Mouse (Mus musculus) forebrain, embryonic 10.5 days (tissue): ENCODE data around the gene Ptgr1. TPM values are rescaled to one million over a fixed set of nuclear protein-coding genes. Genes with fewer than 3 reads are reported as not detected.

ENCODE experiments used
- DNase-seq: peaks from one replicate; pipeline ENCODE4 v3.0.0-alpha.2; 2017; ENCODE audit warnings: low spot score; ENCODE audit errors: extremely low spot score
- H3K27ac ChIP-seq: fragments of 300-500 bp; sonication (generic); 2 replicates; pipeline ENCODE4 v1.5.1; 2016; ENCODE audit warnings: mild to moderate bottlenecking
- H3K27me3 ChIP-seq: fragments of 300-500 bp; sonication (generic); 2 replicates; pipeline ENCODE4 v1.6.1; 2016; ENCODE audit warnings: mild to moderate bottlenecking; ENCODE audit not compliant: poor library complexity, severe bottlenecking
- H3K36me3 ChIP-seq: fragments of 300-500 bp; sonication (generic); replicated peaks from 2 replicates; pipeline ENCODE4 v1.6.1; 2016; ENCODE audit warnings: mild to moderate bottlenecking, moderate library complexity
- H3K4me1 ChIP-seq: fragments of 300-500 bp; sonication (generic); 2 replicates; pipeline ENCODE4 v1.6.1; 2016
- H3K4me3 ChIP-seq: fragments of 300-500 bp; sonication (generic); 2 replicates; pipeline ENCODE4 v1.5.1; 2016; ENCODE audit warnings: mild to moderate bottlenecking, moderate library complexity
- H3K9me3 ChIP-seq: fragments of 300-500 bp; sonication (generic); 2 replicates; pipeline ENCODE4 v1.6.1; 2016; ENCODE audit warnings: mild to moderate bottlenecking, moderate library complexity
- WGBS: fragments of 180-500 bp; shearing (Covaris S2); methylation state at CpG from one replicate; pipeline ENCODE4 v1.1.7; 2016; 5-methylcytosine and 5-hydroxymethylcytosine counted together
- polyA plus RNA-seq: library from polyadenylated mRNA; unstranded; fragments of >200 nt; fragmentation: Nextera tagmentation; extraction: Ambion mirVana; gene quantifications from 2 replicates; pipeline ENCODE4 v1.2.1, GENCODE M21; 2016

The Ptgr1 gene
- polyA plus RNA-seq, 1 experiment from 2014 or later: 12.8 TPM

GRCm38 (mm10) chr4:58982806-58983205 is 4.1 kb downstream of the Ptgr1 start:
- H3K27me3 ChIP-seq: peaks cover 1% of the 10 kb centered on the region; the same call in 1 of the 2 replicates
- no peak overlapping the region for H3K27ac ChIP-seq
- 92% methylated on average over 8 of the region's 8 CpGs for WGBS
- peaks cover 16% of the 10 kb centered on the region for H3K4me1 ChIP-seq
- H3K4me3 ChIP-seq: no peak overlapping the region
- DNase-seq: no peak
- H3K9me3 ChIP-seq: no peaks in the 10 kb centered on the region
- H3K36me3 ChIP-seq: no peaks in the 10 kb centered on the region

DNA sequence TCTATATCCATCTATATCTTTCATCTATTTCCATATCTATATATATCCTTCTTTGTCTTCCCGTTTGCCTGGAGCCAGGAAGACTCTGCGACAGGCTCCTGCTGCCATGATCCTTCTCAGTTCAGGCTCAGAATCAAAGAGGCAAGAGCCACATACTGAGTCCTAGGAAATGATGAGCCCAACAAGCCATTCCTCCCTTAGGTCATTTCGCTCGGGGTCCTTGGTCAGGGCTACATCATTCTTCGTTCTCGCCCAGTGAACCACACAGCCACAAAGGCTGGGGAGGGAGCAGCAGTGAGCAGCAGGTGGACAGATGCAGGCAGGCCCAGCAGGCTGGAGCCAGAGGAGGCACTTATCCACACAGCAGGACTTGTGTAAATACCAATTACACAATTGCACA is 5.5 kb downstream of the Ptgr1 start:
- no peak for DNase-seq
- H3K27ac ChIP-seq: no peak overlapping the region
- H3K27me3 ChIP-seq: no peaks in the 10 kb centered on the region
- no peaks in the 10 kb centered on the region for H3K36me3 ChIP-seq
- 79% methylated on average over 6 of the region's 6 CpGs for WGBS
- H3K4me1 ChIP-seq: peaks cover 4% of the 10 kb centered on the region
- H3K9me3 ChIP-seq: no peaks in the 10 kb centered on the region
- no peak overlapping the region for H3K4me3 ChIP-seq

DNA sequence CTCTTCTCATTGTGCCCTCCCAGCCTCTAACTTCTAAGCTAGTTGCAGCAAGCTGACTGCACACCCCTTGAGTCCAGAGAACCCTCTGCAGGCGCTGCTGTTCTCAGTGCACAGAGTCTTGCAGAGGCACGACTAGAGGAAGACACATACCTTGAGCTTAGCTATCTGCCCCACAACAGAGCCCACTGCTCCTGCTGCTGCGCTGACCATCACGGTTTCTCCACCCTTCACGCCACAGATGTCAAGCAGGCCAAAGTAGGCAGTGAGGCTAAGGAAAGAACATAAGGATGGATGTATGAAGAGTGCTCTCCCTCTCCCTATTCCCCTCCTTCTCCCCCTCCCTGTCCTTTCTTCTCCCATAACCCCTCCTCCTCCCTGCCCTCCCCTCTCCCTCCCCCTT is 11.2 kb downstream of the Ptgr1 start:
- Histone ChIP-seq H3K4me1 (no peaks in the 10 kb centered on the region), H3K9me3 (no peaks in the 10 kb centered on the region), H3K4me3 (no peak overlapping the region), H3K27ac (no peak overlapping the region), H3K36me3 (peaks cover 8% of the 10 kb centered on the region; the same call in 1 of the 2 replicates), H3K27me3 (no peaks in the 10 kb centered on the region)
- 84% methylated on average over 5 of the region's 5 CpGs for WGBS
- no peak for DNase-seq

DNA sequence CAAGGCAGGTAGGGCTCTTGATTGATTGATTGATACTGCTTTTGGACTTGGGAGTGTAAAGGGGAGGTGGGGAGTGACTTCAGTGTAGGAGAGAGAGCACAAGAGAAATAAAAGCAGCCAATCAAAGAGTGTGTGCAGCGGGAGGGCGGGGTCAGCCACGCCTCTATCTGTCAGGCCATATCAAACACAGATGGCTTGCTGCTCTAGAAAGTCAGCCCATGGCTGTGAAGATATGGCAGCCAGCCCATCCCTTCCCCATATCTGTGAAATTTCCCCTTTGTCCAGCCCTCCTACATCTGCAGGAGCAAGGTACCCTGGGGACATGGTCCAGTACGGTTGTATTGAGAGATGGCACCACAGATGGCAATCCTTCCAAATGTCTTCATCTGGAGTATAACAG is 16.2 kb downstream of the Ptgr1 start:
- H3K27ac ChIP-seq: no peak overlapping the region

DNA sequence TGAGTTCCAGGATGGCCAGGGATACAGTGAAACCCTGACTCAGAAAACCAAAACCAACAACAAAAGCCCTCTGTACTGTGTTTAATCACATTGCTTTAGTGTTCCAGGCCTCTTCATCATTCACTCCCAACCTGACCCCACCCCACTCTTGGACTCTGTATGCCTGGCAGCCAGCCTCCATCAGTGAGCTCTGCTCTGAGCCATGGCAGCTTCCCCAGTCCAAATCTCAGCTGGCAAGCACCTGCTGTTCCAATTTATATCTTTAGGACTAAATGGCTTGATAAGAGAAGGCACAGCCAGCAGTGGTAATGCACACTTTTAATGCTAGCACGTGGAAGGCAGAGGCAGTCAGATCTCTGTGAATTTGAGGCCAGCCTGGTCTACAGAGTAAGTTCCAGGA is 21.8 kb downstream of the Ptgr1 start:
- 95% methylated on average over 1 of the region's 1 CpGs for WGBS
- H3K4me1 ChIP-seq: no peaks in the 10 kb centered on the region
- no peak overlapping the region for H3K27ac ChIP-seq
- H3K27me3 ChIP-seq: no peaks in the 10 kb centered on the region
- H3K9me3 ChIP-seq: no peaks in the 10 kb centered on the region
- DNase-seq: no peak
- no peaks in the 10 kb centered on the region for H3K36me3 ChIP-seq
- H3K4me3 ChIP-seq: no peak overlapping the region

More for the DNA sequence above, 16.2 kb downstream of the Ptgr1 start:
- Histone ChIP-seq H3K36me3 (peaks cover 8% of the 10 kb centered on the region; the same call in 1 of the 2 replicates), H3K4me1 (no peaks in the 10 kb centered on the region), H3K9me3 (no peaks in the 10 kb centered on the region), H3K4me3 (no peak overlapping the region), H3K27me3 (no peaks in the 10 kb centered on the region)
- 86% methylated on average over 4 of the region's 4 CpGs for WGBS
- no peak for DNase-seq

GRCm38 (mm10) chr4:58963271-58963670 is 23.6 kb downstream of the Ptgr1 start:
- Histone ChIP-seq H3K36me3 (no peaks in the 10 kb centered on the region), H3K27me3 (no peaks in the 10 kb centered on the region), H3K4me3 (no peak overlapping the region), H3K27ac (no peak overlapping the region), H3K4me1 (no peaks in the 10 kb centered on the region), H3K9me3 (no peaks in the 10 kb centered on the region)
- 96% methylated on average over 4 of the region's 4 CpGs for WGBS
- DNase-seq: no peak

GRCm38 (mm10) chr4:58961719-58962118 is 25.2 kb downstream of the Ptgr1 start:
- 94% methylated on average over 15 of the region's 15 CpGs for WGBS
- no peak for DNase-seq
- no peaks in the 10 kb centered on the region for H3K27me3 ChIP-seq
- no peak overlapping the region for H3K4me3 ChIP-seq
- H3K9me3 ChIP-seq: no peaks in the 10 kb centered on the region
- no peaks in the 10 kb centered on the region for H3K4me1 ChIP-seq
- peaks cover 11% of the 10 kb centered on the region for H3K36me3 ChIP-seq
- H3K27ac ChIP-seq: no peak overlapping the region

DNA sequence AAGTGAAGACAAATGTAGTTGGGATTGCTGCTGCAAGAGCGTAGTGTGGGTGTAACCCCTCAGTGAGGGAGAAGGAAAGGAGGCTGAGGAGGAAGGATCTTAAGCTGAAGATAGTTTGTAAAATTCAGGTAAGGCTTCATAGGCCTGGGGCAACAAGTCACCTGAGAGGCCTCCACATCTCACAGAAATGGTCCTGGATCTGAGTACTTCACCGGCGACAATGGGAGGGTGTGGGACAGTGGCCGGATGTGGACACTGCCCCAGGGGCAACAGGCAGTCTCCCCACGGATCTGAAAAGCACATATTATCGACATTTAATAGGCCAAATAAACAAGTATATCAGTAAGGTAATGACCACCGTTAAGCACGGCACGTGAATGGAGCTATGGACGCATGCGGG is 34.3 kb downstream of the Ptgr1 start:
- H3K36me3 ChIP-seq: peaks cover 18% of the 10 kb centered on the region
- no peak overlapping the region for H3K4me3 ChIP-seq
- WGBS: 93% methylated on average over 11 of the region's 11 CpGs
- no peak overlapping the region for H3K27ac ChIP-seq
- H3K4me1 ChIP-seq: no peaks in the 10 kb centered on the region
- H3K27me3 ChIP-seq: no peaks in the 10 kb centered on the region
- no peaks in the 10 kb centered on the region for H3K9me3 ChIP-seq
- no peak for DNase-seq

DNA sequence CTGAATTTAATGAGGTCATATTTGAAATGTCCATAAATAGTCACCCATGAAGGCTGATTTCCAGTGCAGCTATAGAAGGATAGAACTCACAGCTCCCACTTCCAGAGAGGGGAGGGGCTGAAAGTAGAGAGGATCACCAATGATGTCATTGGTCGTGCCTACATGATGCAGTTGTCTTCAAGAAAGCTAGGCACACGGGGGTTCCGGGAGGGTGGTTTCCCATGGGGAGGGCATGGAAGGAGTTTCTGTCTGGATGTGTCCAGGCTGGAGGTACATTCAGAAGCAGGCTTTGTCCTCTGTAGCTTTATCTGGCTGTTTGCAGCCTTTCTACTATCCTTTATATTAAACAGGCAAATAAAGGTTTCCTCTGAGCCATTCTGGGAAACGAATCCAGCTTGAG is 38.5 kb downstream of the Ptgr1 start:
- H3K4me3 ChIP-seq: no peak overlapping the region
- H3K9me3 ChIP-seq: no peaks in the 10 kb centered on the region
- H3K27ac ChIP-seq: no peak overlapping the region
- H3K27me3 ChIP-seq: peaks cover 15% of the 10 kb centered on the region
- H3K36me3 ChIP-seq: peaks cover 5% of the 10 kb centered on the region; the same call in 1 of the 2 replicates
- WGBS: 84% methylated on average over 4 of the region's 4 CpGs
- DNase-seq: no peak
- peaks cover 10% of the 10 kb centered on the region for H3K4me1 ChIP-seq

DNA sequence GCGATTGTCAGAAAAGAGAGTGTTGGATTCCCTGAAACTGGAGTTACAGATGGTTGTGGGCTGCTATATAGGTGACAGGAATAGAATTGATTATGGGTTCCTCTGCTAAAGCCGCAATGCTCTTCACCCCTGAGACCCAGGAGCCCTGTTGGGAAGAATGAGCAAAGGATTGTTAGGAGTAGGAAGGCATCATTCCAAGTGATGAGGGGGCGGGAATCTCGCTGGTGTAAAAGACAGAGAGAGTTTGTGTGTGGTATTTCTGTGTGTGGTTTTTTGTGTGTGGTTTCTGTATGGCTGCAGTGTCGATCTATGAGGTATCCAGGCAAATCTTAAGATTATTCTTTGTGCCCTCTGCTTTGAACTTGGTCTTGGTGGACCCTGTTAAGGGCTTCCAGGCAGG is 42.2 kb downstream of the Ptgr1 start:
- Histone ChIP-seq H3K36me3 (peaks cover under 1% of the 10 kb centered on the region; the same call in 1 of the 2 replicates), H3K27ac (no peak overlapping the region), H3K27me3 (peaks cover 20% of the 10 kb centered on the region), H3K9me3 (no peaks in the 10 kb centered on the region), H3K4me3 (peak overlapping the region; percentile 82; the same call in 1 of the 2 replicates), H3K4me1 (peaks cover 16% of the 10 kb centered on the region)
- DNase-seq: no peak
- WGBS: 71% methylated on average over 5 of the region's 5 CpGs

- Histone ChIP-seq H3K36me3 (no peaks in the 10 kb centered on the region; the same call in 1 of the 2 replicates), H3K4me1 (peaks cover 16% of the 10 kb centered on the region), H3K27me3 (peaks cover 20% of the 10 kb centered on the region), H3K9me3 (no peaks in the 10 kb centered on the region), H3K27ac (no peak overlapping the region; the same call in 1 of the 2 replicates), H3K4me3 (peak overlapping the region; percentile 82)
- 22% methylated on average over 6 of the region's 6 CpGs for WGBS
- DNase-seq: no peak
Observed at GRCm38 (mm10) chr4:58944206-58944553, 42.7 kb downstream of the Ptgr1 start.

DNA sequence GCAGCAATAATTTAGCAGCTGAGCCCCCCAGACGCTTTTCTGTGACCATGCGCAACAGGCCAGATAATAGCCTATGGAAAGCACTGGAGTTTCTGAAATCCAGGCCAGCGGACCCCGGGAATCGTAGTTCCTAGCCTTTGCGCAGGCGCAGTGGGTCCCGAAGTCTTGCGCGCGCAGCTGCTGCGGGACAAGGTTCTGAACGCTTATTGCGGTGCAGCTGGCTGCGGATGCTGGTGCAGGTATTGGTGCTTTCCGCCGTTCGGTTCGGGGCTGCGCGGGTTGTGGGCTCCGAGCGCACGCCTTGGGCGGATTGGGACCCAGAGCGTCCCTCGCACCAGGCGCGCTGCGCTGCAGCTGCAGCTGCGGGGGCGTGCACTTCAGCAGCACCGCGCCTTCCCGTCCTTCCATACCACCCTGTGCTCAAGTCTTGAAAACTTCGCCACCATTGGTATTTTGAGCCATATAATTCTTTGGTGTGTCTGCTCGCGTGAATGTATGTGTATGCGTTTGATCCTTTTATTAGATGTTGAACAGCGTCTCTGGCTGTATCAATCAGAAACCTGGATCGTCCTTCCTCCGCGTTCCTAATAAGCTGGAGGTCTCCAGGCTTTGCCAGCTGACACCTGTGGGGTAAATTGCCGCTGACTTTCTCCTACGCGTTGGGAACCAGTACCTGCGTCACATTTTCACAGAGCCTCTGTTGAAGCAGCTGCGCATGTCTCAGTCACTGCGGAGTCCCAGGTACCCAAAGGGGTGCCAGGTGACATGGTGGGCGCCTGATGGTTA is 43.3 kb downstream of the Ptgr1 start, which contains the start of gene Zkscan16:
Gene Zkscan16 (plus strand): TSS at position 209 of the 786 bp plus-strand sequence.
- peak within 1 kb of the TSS; percentile 86 for H3K27ac ChIP-seq
- 1% methylated on average over 50 of the region's 50 CpGs for WGBS

DNA sequence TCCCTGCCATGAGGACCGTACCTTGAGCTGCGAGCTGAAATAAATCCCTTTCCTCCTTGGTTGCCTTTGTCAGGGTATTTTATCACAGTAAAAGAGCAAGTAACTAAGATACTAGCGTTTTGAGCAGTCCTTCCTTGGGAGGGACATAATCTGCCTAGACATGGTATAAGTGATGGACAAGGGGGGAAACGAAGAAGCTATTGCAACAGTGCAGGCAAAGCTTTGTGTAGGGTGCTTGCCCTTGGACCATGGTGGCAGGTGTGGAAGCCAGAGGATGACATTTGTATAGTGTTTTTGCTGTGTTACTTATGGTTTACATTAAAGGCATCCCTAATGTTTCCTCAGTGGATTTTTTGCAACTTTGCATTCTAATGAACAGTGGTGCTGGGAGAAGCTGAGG is 44.0 kb downstream of the Ptgr1 start:
- Histone ChIP-seq H3K4me1 (peaks cover 16% of the 10 kb centered on the region), H3K27me3 (peaks cover 20% of the 10 kb centered on the region), H3K27ac (peak overlapping the region; percentile 86), H3K36me3 (no peaks in the 10 kb centered on the region), H3K9me3 (no peaks in the 10 kb centered on the region), H3K4me3 (peak overlapping the region; percentile 82)
- WGBS: 76% methylated on average over 4 of the region's 4 CpGs
- no peak for DNase-seq

More for the DNA sequence above, 43.3 kb downstream of the Ptgr1 start, which contains the start of gene Zkscan16:
- no peaks in the 10 kb centered on the region for H3K9me3 ChIP-seq
- peaks cover 20% of the 10 kb centered on the region for H3K27me3 ChIP-seq
- H3K4me3 ChIP-seq: peak within 1 kb of the TSS; percentile 82
- H3K36me3 ChIP-seq: no peaks in the 10 kb centered on the region
- DNase-seq: peak; percentile 93
- H3K4me1 ChIP-seq: peaks cover 16% of the 10 kb centered on the region
